Mouse (Mus musculus) ovary, adult 10 weeks (tissue): Measurements from ENCODE around the gene Eefsec. TPM values are rescaled to one million over a fixed set of nuclear protein-coding genes. Genes with fewer than 3 reads are reported as not detected.

Experiments
- polyA plus RNA-seq: library from polyadenylated mRNA; stranded (reverse); fragments of 350-450 nt; fragmentation: Illumina TruSeq; extraction: RNeasy Lipid Tissue Mini Kit (QIAGEN cat#74804); gene quantifications from one replicate; pipeline ENCODE4 v1.2.3, GENCODE M21; 2014

Gene Eefsec
- polyA plus RNA-seq = 3.0 TPM

DNA sequence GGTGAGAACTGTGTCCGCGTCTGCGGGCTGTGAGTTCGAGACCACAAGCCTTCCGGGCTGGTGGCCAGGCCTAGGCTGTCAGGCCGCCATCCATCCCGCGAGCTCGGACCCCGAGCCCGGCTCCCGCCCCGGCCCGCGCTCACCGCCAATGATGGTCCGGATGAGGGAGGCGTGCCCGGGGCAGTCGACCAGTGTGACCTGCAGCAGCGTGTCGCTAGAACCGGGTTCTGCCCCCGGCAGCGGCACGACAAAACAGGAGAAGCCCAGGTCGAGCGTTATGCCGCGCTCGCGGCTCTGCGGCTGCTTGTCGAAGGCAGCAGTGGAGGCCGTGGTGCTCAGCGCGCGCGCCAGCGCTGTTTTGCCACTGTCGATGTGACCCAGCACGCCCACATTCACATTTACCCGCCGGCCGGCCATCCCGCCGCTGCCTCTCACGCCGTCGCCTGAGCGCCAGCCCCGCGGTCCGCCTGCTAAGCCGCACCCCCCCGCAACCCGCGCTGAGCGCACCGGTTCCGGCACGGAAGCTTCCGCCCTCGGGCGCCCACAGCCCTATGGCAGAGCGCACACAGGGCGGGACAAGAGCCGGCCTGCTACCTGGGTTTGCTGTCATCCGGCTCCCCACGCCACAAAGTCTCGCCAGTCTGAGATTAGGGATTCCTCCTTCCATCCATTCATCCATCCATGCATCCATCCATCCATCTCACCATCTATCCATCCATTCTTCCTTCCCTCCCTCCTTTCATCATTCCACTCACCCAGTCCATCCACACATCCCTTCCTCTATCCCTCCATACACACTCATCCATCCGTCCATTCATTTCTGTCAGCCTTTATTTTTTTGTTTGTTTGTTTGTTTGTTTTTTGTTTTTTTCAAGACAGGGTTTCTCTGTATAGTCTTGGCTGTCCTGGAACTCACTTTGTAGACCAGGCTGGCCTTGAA lies at the start of gene Eefsec:
Gene Eefsec, minus strand, starts transcription at position 477 of the 940 bp plus-strand sequence.

GRCm38 (mm10) chr6:88465181-88465920 lies 19.0 kb upstream of the Eefsec start, which contains the start of gene Ruvbl1:
Ruvbl1 (plus strand) TSS chr6:88465409.

GRCm38 (mm10) chr6:88221968-88222367 lies 224.4 kb downstream of the Eefsec start, which contains the start of gene Dnajb8:
Dnajb8 (plus strand) TSS chr6:88222268.

Other genes with a start within 250 kb of the Eefsec start
- gene Dnajb8, start 224.3 kb downstream of the Eefsec start, polyA plus RNA-seq = not detected
- 15.6 TPM for gene Ruvbl1, start 18.9 kb upstream of the Eefsec start, polyA plus RNA-seq
- gene Sec61a1, start 72.4 kb upstream of the Eefsec start, polyA plus RNA-seq = 316 TPM
- not detected for gene Kbtbd12, start 191.4 kb upstream of the Eefsec start, polyA plus RNA-seq